Mouse (Mus musculus) liver, embryonic 14.5 days (tissue): Measurements from ENCODE around the gene Haus5.

ENCODE experiments used
- CTCF ChIP-seq: IDR thresholded peaks from 2 replicates; pipeline ENCODE4 v1.5.1; 2016; ENCODE audit warnings: antibody characterized with exemption, low read depth, control low read depth
- EP300 ChIP-seq: IDR thresholded peaks from 2 replicates; pipeline ENCODE4 v1.6.1; 2016; ENCODE audit warnings: antibody characterized with exemption, low read depth

DNA sequence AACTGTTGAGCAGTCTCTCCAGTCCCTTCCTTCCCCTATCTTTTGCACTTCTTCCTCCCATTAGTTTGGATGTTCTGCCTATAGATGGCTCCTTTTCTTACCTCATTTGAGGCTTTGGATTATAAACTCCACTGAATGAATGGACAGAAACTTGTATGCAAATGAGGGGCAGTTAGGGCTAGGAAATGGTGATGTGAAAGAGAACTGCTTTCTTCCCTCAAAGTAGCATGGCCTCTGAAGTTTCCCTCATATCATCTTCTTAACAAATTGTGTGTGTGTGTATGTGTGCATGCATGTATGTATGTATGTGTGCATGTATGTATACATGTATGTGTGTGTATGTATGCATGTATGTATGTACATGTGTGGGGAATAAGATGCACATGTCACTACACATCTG lies 35.8 kb downstream of the Haus5 start:
- TF ChIP-seq CTCF (no peak), EP300 (no peak)
